Mouse (Mus musculus): Measurements from ENCODE around the gene Smg7.
"Not testable (repeated sequence)": the region's sequence is repeated elsewhere in the genome, so short reads cannot be mapped to it uniquely, and the experiment has no call there.

- TF ChIP-seq CTCF (IDR thresholded peaks at IDR 0.05 in 2 of 3, conservative IDR thresholded peaks at IDR 0.05 in 1 of 3; ENCODE audit: control insufficient read depth in 1 of 3, insufficient read depth in 1 of 3, low read depth in 2 of 3, low read length in 3 of 3, poor library complexity in 1 of 3, severe bottlenecking in 1 of 3); CHD2 (IDR thresholded peaks at IDR 0.05; ENCODE audit: low read length); GABPA (IDR thresholded peaks at IDR 0.05; ENCODE audit: low read depth, low read length); E2F4 (IDR thresholded peaks at IDR 0.05; ENCODE audit: borderline replicate concordance, low read depth, low read length); USF1 (IDR thresholded peaks at IDR 0.05; ENCODE audit: low read depth, low read length); MXI1 (IDR thresholded peaks at IDR 0.05; ENCODE audit: low read depth, low read length); EP300 (IDR thresholded peaks at IDR 0.05; ENCODE audit: low read depth in 1 of 2, low read length in 2 of 2); RCOR1 (IDR thresholded peaks at IDR 0.05; ENCODE audit: low read depth, low read length): not testable (repeated sequence)
These were observed 14.4 kb downstream of the Smg7 start for GRCm38 (mm10) chr1:152888086-152888485.

Data from MEL (cell line).